Mouse (Mus musculus): ENCODE measurements around the gene Cryzl2. TPM values are rescaled to one million over a fixed set of nuclear protein-coding genes. Genes with fewer than 3 reads are reported as not detected.

Gene Cryzl2
- polyA plus RNA-seq, 1 experiment from 2014 or later = 27.0 TPM

DNA sequence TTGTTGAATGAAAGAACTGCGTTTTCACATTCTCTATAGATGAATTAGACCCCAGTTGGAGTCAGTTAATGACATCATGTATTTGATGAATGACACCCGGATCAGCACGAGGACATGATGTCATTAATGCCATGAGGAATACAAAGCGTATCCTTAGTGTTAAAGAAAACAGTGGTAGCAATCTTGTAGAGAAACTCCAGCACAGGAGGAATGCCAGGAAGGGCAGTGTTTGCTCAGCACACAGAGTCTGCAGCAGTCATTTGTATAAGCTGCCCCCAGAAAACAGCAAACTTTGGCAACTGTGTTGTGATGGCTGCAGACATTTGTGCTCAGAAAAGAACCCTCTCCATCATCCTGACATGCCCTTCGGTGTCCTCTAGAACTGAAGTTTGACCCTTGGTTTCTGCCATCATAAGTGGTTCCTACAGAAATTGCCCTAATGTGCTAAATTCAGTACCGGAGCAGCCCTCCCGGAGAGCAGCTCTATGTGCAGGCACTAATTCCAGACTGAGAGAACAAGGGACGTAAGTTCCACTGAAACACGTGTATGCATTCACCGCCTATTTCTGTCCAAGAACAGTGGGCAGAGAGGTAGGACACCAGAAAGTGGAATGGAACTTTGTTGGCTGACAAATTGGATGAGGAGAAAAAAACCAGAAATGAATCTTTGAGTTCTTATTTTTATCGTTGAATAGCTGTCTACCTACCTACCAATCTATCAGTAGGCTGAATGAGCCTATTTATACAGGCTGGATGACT, 54.5 kb downstream of the Cryzl2 start:
- no peaks in the 10 kb centered on the region for H3K9me3 ChIP-seq

DNA sequence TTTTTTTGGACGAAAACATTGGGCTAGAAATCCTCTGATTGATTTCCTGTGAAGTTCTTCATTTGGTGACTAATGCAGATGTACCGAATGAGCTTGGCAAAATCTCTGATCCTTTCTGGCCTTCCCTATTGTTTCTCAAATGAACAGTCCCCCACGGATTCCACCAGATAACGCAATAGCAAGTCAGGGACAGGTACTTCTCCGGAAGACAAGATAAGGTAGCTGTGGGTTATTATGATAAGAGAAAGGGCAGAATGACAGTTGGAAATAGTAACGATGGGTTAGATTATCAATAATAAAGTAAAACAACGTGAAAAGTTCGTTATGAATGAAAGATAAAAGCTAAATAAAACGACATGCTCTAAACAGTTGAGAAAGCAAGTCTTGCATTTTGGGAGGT, 55.2 kb downstream of the Cryzl2 start:
- no peak overlapping the region for H3K27ac ChIP-seq (replicated peaks)
- no peak overlapping the region for H3K4me3 ChIP-seq
- ATAC-seq (ENCODE audit: extremely low read depth, insufficient number of reproducible peaks, low FRiP score, low TSS enrichment) = no peak
- no peak overlapping the region for H3K4me2 ChIP-seq
- H3K27me3 ChIP-seq (replicated peaks) = no peaks in the 10 kb centered on the region
- no peaks in the 10 kb centered on the region for H3K36me3 ChIP-seq
- no peaks in the 10 kb centered on the region for H3K9me3 ChIP-seq
- WGBS = 41% methylated on average over 9 of the region's 9 CpGs
- H3K9ac ChIP-seq = no peak overlapping the region
- peaks cover 27% of the 10 kb centered on the region for H3K4me1 ChIP-seq

More for the DNA sequence above, 54.5 kb downstream of the Cryzl2 start:
- ATAC-seq (ENCODE audit: extremely low read depth, insufficient number of reproducible peaks, low FRiP score, low TSS enrichment) = no peak
- peaks cover 20% of the 10 kb centered on the region for H3K4me1 ChIP-seq
- no peaks in the 10 kb centered on the region for H3K36me3 ChIP-seq
- no peaks in the 10 kb centered on the region for H3K27me3 ChIP-seq (replicated peaks)
- no peak overlapping the region for H3K9ac ChIP-seq
- H3K4me3 ChIP-seq = no peak overlapping the region
- no peak overlapping the region for H3K4me2 ChIP-seq
- no peak overlapping the region for H3K27ac ChIP-seq (replicated peaks)
- WGBS = 60% methylated on average over 11 of the region's 11 CpGs

DNA sequence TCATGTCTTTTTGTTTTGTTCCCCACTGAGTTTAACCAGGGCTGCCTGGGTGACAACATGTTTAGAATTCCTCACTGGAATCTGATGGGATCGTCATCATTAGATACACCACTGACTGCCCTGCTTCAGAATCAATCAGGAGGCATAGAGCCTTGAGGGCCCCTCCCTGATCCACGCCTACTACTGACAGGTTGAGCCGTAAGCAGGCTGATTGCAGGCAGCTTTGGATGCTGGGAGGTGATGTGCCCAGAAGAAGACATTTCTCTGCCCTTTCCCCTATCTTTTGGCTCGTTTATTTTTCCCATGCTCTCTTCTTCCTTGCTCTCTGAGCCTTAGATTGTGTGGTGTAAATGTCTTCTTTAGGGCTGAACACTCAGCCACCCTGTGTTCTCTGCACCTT, 55.9 kb downstream of the Cryzl2 start:
- peaks cover 28% of the 10 kb centered on the region for H3K4me1 ChIP-seq
- H3K4me3 ChIP-seq = no peak overlapping the region
- no peaks in the 10 kb centered on the region for H3K27me3 ChIP-seq (replicated peaks)
- H3K4me2 ChIP-seq = no peak overlapping the region
- H3K27ac ChIP-seq (replicated peaks) = no peak overlapping the region
- H3K9ac ChIP-seq = no peak overlapping the region
- H3K9me3 ChIP-seq = no peaks in the 10 kb centered on the region
- WGBS = 41% methylated on average over 4 of the region's 4 CpGs
- no peaks in the 10 kb centered on the region for H3K36me3 ChIP-seq
- no peak for ATAC-seq (ENCODE audit: extremely low read depth, insufficient number of reproducible peaks, low FRiP score, low TSS enrichment)

DNA sequence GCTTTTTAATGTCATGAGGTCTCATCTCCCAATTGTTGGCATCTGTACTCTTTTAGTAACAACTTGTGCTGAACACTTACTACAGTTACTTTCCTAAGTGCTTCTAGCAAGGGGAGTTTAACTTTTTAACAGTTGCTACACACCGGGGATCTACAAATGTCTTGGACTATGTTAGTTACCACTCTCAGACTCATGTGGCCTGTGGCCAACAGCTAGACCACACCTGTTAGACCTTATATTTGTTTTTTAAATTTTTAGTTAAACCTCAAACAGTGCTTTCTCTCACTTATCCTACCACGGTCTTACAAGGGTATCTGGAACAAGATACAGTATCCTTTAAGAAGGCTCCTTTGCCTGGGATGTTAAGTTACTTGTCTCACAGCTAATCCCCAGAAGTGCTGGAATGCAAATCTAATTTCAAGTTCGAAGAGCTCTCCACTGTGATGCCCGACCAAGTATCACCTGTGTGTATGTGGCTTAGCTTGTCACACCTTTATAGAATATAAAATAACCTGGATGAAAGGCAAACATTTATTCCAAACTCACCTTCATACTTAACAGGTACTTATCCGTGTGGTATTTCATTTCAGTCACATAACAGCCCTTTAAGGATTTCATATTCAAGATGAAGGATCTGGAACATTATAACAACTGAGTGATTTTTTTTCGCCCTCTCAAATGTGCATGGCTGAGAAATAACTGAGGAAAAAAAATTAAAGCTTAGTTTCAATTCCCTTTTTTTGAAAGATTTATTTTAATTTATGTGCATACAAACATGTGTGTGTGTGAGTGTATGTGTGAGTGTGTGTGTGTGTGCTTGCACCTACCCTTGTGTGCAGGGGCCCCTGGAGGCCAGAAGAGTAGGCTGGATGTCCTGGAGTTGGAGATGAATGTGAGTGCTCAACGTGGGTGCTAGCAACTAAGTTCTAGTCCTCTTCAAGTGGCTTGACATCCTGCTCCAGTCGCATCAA, 58.7 kb downstream of the Cryzl2 start:
- Histone ChIP-seq H3K4me2 (no peak overlapping the region), H3K36me3 (no peaks in the 10 kb centered on the region), H3K4me1 (peaks cover 21% of the 10 kb centered on the region), H3K9me3 (no peaks in the 10 kb centered on the region), H3K27ac (replicated peaks) (no peak overlapping the region), H3K27me3 (replicated peaks) (peaks cover 3% of the 10 kb centered on the region; the same call in 1 of the 2 replicates), H3K9ac (no peak overlapping the region), H3K4me3 (no peak overlapping the region)
- WGBS = 74% methylated on average over 8 of the region's 8 CpGs
- ATAC-seq (ENCODE audit: extremely low read depth, insufficient number of reproducible peaks, low FRiP score, low TSS enrichment) = no peak

DNA sequence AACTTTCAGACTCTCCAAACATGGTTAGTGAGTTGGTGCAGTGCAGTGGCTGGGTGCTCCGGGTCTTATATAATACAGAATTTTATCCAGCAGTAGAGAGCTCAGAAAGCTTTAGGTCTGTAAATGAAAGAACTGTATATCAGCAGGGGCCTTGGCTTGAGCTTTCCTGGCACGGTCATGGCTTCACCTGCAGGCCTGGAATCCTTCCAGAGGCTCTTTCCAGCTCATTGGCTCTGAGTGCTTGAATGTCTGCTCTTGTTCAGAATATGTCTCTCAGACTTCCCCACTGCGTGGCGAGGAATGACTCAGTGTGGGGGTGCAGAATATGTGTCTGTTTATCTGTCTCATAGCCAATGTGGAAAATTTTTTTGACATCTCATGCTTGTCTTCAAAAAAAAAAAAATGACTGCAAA, 59.7 kb downstream of the Cryzl2 start:
- Histone ChIP-seq H3K27me3 (replicated peaks) (peaks cover 8% of the 10 kb centered on the region; the same call in 1 of the 2 replicates), H3K4me3 (no peak overlapping the region), H3K4me1 (peaks cover 16% of the 10 kb centered on the region), H3K9me3 (no peaks in the 10 kb centered on the region), H3K27ac (replicated peaks) (no peak overlapping the region; the same call in 1 of the 2 replicates), H3K36me3 (no peaks in the 10 kb centered on the region), H3K9ac (no peak overlapping the region), H3K4me2 (no peak overlapping the region)
- ATAC-seq (ENCODE audit: extremely low read depth, insufficient number of reproducible peaks, low FRiP score, low TSS enrichment) = no peak; the same call in 1 of the 2 replicates
- WGBS = 32% methylated on average over 4 of the region's 4 CpGs

DNA sequence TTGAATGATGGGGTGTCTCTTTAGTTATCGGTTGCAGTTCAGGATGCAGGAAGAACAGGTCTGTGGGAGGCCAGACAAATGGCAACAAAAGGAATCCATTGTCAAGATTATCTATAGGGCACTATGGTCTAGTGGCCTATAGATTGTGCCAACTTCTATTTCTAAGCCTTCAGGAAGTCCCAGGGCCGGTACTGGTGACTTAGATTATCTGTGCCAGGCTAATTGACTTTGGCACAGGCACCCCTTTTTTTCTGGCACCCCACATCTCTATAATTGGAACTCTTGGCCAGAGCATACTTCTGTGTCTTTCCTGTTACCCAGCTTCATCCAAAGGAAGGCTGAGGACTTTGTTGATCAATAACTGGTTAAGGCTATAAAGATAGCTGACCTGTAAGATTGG, 61.0 kb downstream of the Cryzl2 start:
- 59% methylated on average over 2 of the region's 2 CpGs for WGBS
- H3K27ac ChIP-seq (replicated peaks) = no peak overlapping the region
- H3K4me3 ChIP-seq = no peak overlapping the region
- no peak overlapping the region for H3K9ac ChIP-seq
- H3K4me1 ChIP-seq = peaks cover 14% of the 10 kb centered on the region
- H3K36me3 ChIP-seq = no peaks in the 10 kb centered on the region
- ATAC-seq (ENCODE audit: extremely low read depth, insufficient number of reproducible peaks, low FRiP score, low TSS enrichment) = no peak
- H3K27me3 ChIP-seq (replicated peaks) = peaks cover 8% of the 10 kb centered on the region; the same call in 1 of the 2 replicates
- no peak overlapping the region for H3K4me2 ChIP-seq
- H3K9me3 ChIP-seq = no peaks in the 10 kb centered on the region

DNA sequence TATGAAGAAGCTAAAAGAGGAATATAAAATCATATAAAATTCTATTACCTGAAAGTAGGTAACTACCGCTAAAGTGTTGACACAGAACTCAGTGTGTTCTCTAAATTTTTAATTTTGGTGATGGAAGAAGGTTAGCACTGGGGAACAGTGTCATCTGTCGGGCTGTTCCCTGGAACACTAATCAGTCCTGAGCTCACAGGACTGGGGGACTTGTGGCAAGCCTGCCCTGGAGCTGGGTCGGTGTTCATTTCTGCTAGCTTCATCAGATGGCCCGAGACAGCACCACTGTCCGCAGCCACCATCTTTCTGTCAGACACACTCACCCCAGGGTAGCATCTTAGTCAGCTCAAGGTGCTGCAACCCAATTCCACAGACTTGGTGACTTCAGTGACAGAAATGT, 63.9 kb downstream of the Cryzl2 start:
- 83% methylated on average over 5 of the region's 5 CpGs for WGBS
- H3K9ac ChIP-seq = no peak overlapping the region

DNA sequence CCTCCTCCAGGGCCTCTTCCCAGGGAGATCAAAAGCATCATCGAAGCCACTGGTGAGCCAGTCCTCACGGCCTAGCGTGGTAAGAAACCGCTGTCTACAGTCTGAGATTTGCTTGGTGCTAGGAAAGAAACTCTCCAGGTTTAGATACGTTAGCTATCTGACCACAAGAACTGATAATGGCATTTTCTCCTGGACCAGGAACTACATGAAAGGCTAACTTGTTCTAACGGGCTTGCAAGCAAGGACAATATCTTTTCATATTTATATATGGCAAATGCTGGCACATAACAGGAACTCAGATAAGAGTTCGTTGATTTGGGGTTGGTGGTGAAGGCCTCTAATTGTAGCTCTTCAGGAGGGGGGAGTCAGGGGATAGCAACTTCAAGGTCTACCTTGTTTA, 66.4 kb downstream of the Cryzl2 start:
- H3K9ac ChIP-seq = no peak overlapping the region
- H3K36me3 ChIP-seq = no peaks in the 10 kb centered on the region
- H3K27ac ChIP-seq (replicated peaks) = no peak overlapping the region
- ATAC-seq (ENCODE audit: extremely low read depth, insufficient number of reproducible peaks, low FRiP score, low TSS enrichment) = no peak
- peaks cover 8% of the 10 kb centered on the region; the same call in 1 of the 2 replicates for H3K27me3 ChIP-seq (replicated peaks)
- H3K4me2 ChIP-seq = no peak overlapping the region
- no peak overlapping the region for H3K4me3 ChIP-seq
- H3K9me3 ChIP-seq = no peaks in the 10 kb centered on the region
- H3K4me1 ChIP-seq = no peaks in the 10 kb centered on the region
- WGBS = 62% methylated on average over 7 of the region's 7 CpGs

More for the DNA sequence above, 63.9 kb downstream of the Cryzl2 start:
- Histone ChIP-seq H3K4me3 (no peak overlapping the region), H3K9me3 (no peaks in the 10 kb centered on the region), H3K27ac (replicated peaks) (no peak overlapping the region), H3K36me3 (no peaks in the 10 kb centered on the region), H3K27me3 (replicated peaks) (peaks cover 8% of the 10 kb centered on the region; the same call in 1 of the 2 replicates), H3K4me2 (no peak overlapping the region), H3K4me1 (peaks cover 12% of the 10 kb centered on the region)
- ATAC-seq (ENCODE audit: extremely low read depth, insufficient number of reproducible peaks, low FRiP score, low TSS enrichment) = no peak

DNA sequence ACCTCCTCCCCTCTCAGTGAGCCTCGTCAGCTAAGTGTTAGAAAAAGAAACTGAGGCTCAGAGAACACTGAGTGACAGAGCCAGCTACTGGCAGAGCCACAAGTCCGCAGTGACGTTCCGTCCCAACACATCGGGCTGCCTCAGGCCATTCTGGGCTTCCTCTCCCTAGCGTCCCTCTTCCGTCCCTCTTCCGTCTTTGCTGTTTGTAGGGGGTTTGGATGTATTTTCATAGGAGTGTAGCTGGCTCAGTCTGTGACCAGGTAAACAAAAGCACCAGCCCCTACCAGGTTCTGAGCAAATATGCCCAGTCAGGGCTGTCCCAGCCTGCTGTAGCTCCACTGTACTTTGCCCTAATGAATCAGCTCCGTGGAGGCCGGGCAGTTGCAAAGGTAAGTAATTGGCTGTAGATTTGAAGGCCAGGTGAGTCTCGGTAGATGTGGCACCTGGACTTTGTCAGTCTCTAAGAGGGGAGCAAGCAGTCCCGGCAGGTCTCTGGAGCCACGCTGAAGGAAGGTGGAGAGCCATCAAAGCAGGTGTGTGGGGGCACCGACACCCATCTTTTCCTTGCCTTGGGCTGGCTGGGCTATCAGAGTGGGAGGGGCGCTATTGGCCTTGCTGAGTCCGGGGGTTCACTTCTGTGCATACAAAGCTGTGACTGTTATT, 67.4 kb downstream of the Cryzl2 start:
- no peak for ATAC-seq (ENCODE audit: extremely low read depth, insufficient number of reproducible peaks, low FRiP score, low TSS enrichment)
- Histone ChIP-seq H3K4me3 (no peak overlapping the region), H3K4me1 (no peaks in the 10 kb centered on the region), H3K27ac (replicated peaks) (no peak overlapping the region), H3K36me3 (no peaks in the 10 kb centered on the region), H3K4me2 (no peak overlapping the region), H3K9me3 (no peaks in the 10 kb centered on the region), H3K9ac (no peak overlapping the region), H3K27me3 (replicated peaks) (peaks cover 8% of the 10 kb centered on the region; the same call in 1 of the 2 replicates)
- 82% methylated on average over 16 of the region's 16 CpGs for WGBS

DNA sequence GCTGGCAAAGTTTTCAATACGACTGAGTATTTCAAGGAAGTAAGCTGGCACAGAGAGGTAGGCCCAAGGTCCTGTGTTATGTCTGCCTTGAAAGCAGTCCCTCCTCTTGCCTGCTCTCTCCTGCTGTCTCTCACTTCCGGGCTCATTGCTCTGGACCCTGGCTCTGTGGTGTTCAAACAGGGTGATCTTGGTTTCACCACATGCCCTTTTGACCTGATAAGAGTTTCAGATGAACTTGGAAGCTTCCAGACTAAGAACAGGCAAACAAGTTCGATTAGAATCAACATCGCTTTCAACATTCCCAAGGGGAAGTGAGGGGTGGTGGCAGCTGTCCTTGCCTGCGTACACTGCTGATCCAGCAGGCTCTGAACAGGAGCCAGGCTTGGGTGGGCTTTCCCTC, 68.2 kb downstream of the Cryzl2 start:
- 50% methylated on average over 5 of the region's 5 CpGs for WGBS
- no peak for ATAC-seq (ENCODE audit: extremely low read depth, insufficient number of reproducible peaks, low FRiP score, low TSS enrichment)
- no peak overlapping the region for H3K4me3 ChIP-seq

More for the DNA sequence above, 68.2 kb downstream of the Cryzl2 start:
- H3K4me2 ChIP-seq = no peak overlapping the region
- H3K27ac ChIP-seq (replicated peaks) = no peak overlapping the region
- H3K4me1 ChIP-seq = no peaks in the 10 kb centered on the region
- H3K36me3 ChIP-seq = no peaks in the 10 kb centered on the region
- H3K27me3 ChIP-seq (replicated peaks) = peaks cover 9% of the 10 kb centered on the region; the same call in 1 of the 2 replicates
- no peaks in the 10 kb centered on the region for H3K9me3 ChIP-seq
- H3K9ac ChIP-seq = no peak overlapping the region

Measured in heart, embryonic 13.5 days (tissue).